Mouse (Mus musculus) A20 (cell line): ENCODE results near the gene Bcl7c.
A peak's percentile ranks its signal among the peaks of the same experiment; 100 is the strongest.
"Not testable (repeated sequence)": the region's sequence is repeated elsewhere in the genome, so short reads cannot be mapped to it uniquely, and the experiment has no call there.

Experiments
- DNase-seq: peaks from one replicate; pipeline ENCODE4 v3.0.0-alpha.2; 2011; ENCODE audit warnings: low read depth, low spot score

Gene Bcl7c

DNA sequence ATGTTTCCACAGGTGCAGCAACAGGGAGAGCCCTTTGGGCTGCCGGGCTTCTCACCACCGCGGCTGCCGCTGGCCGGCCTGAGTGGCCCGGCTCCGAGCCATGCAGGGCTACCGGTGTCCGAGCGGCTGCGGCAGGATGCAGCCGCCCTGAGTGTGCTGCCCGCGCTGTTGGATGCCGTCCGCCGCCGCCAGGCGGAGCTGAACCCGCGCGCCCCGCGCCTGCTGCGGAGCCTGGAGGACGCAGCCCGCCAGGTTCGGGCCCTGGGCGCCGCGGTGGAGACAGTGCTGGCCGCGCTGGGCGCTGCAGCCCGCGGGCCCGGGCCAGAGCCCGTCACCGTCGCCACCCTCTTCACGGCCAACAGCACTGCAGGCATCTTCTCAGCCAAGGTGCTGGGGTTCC lies 8.3 kb upstream of the Bcl7c start:
- peak; percentile 41 for DNase-seq

DNA sequence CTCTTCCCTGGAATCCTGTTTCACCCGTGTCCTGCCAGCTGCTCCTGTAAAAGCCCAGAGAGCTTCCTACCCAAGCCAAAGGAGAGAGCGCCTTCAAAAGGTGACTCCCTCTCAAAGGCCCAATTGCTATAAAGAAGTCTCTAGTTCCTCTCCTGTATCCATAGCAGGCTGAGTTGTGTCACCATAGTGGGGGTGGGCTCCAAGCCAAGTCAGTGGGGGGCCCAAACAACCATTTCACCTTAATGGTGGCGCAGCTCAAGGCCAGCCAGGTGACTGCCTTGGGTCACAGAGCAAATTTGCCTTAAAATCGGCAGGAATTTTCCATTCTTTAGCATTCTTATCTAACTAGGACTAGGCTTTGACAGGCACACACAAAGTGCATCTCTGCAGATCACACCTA lies 6.1 kb upstream of the Bcl7c start:
- DNase-seq = no peak

DNA sequence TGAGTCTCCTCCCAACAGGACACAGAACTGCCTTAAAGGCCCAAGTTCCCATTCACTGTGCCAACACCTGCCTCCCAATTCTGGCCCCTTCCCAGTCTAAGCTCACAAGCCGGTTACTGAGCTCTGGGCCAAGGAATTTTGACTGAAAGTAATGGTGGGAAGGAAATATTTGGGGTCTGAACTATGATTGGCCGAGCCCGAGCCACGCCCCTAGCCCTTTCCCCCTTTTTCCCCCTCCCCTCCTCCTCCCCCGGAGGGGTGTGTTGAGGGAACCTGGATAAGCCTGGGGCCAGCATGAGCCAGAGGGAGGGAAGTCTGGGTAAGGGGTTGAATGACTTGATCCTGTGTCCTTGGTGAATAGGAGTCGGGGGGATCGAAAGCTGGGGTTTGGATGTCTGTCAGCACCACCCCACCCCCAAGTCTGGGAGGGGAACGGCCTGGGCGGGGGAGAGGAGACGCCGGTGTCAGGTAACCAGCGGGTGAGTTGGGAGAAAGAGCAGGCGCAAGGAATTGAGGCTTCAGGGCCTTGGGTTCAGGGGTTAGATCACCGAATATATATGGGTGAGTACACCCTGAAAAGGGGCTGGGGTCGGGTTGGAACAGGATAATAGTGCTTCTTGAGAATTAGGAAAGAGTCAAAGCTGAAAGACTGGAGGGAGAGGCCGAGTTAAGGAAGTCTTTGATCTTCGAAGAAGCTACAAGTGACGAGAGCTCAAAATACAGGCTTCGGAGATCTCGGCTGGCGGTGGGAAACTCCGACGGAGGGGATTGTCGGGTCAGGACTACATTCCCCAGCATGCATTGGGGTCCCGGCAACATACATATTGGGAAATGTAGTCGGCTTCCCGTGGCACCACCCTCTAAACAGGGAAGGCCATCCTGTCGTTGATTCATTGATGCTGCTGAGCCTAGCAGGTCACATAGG lies 4.0 kb upstream of the Bcl7c start, which contains the start of gene Ctf1:
Gene Ctf1 (plus strand): TSS at position 276 of the 925 bp plus-strand sequence.
- DNase-seq = no peak

DNA sequence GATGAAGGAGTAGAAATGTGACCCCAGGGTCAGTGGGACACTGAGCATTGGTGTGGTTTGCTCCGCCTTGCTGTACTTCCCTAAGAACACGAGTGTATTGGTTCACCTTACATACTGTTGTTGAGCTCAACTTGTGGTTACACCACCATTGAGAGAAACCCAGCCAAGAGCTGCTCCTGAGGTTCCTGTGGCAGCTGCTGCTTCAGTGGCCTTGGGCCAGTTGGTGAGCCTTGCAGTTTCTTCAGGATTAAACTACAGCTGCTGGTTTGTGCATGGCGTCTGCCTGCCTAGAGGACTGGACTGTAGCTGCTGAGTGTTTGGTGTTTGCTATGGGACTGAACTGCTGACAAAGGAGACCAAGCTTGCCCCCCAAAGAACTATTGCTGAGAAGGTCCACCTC lies 2.7 kb upstream of the Bcl7c start:
- no peak for DNase-seq

DNA sequence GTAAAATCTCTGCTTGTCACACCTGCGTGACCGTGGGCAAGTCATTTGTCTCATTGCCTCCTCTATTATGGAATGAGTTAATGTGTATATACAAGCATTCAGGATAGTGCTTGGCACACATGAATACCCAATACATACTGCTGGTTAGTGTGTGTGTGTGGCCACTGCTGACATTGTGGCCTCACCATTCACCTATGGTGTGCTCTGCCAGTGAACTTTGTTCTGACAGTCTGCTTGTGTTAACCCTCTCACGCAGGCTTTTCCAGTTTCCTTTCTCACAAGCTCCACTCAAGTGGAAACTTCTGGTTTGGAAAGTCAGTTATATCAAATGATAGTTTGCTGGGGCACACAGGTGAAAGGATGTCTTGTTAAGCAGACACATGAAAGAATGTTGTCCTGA lies 2.3 kb upstream of the Bcl7c start:
- no peak for DNase-seq

DNA sequence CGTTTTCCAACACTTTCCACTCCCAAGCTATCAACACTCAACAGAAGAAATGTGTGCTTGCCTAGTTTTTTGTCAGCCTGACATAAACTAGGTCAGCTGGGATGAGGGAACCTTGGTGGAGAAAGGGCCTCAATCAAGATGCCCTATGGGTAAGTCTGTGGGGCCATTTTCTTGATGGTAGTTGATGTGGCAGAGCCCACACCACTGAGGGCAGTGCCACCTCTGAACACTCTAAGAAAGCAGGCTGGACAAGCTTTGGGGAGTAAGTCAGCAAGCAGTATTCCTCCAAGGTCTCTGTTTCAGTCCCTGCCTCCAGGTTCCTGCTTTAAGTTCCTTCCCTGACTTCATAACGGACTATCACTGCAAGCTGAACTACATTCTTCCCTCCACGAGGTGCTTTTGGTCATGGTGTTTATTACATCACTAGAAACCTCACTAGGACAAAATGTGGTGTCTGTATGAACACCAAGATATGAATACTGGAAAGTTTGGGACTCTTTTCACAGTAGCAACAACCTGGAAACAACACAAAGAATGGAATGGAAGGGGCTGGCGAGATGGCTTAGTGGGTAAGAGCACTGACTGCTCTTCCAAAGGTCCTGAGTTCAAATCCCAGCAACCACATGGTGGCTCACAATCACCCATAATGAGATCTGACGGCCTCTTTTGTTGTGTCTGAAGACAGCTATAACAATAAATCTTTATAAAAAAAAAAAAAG lies 687 bp upstream of the Bcl7c start:
- no peak for DNase-seq

DNA sequence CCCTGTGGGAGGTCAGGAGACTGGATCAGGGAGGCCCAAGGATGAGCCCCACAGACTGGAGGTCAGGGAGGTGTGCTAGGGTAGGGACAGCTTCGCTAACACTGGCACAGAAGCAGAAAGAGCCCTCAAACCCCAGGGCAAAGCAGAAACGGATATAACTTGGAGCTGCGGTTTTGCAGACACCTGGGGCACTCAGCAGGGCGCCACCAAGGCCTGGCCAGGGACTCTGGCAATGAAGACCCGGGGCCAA lies 851 bp downstream of the Bcl7c start:
- no peak for DNase-seq

DNA sequence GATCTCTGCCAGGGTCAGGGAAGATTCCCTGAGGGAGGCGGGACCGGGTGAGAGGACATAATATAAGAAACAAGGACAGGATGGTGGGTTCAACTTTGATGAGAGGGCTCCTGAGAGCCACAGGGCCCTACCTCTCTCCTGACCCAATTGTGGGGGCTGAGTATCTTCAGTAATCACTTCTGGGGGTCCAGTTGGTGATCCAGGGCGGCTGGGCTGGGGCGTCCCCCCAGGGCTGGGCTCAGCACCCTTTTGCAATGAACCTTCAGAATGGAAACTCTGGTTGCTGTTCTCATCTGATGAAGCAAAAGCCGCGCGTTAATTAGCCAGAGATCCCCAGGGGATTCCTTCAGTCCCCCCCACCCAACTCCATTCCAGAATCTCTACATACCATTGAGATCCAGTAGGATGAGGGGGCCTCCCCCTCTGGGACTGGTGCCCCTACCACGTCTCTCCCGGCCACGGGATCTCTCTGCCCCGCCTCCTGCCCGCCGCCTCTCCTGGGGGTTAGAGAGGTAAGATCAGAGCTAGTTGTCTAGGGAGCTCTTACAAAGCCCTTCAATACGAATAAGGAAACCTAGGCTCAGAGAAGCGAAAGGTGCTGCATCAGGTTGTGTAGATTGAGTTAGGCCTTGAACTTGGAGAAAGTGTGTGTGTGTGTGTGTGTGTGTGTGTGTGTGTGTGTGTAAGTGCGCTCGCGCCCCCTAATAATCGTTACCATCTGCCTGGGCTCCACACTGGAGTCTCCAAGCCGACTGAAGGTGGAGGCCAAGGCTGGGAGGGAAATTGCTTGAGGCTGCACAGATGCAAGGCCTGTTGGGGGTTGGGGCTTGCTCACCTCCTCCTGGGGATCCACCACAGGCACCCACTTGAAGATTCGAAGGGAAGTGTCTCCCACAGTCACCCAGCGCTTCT lies 1.4 kb downstream of the Bcl7c start:
- no peak for DNase-seq

DNA sequence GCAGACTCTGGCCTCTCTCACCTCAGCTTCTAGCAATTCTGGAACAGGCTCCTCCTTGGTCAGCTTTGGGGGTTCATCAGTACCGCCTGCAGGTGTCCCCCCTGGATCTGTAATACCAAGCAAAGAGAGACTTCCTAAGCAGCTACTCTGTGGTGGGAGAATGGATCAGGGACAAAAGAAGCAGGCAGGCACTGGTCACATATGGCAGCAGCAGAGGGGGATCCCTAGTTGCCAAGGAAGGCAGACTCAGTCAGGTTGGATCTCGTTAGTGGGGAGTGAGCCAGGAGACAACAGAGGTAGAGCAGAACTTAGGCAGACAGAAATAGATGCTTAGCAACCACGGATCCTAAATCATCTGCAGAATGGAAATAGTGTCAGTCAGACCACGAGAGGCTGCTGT lies 3.0 kb downstream of the Bcl7c start:
- no peak for DNase-seq

DNA sequence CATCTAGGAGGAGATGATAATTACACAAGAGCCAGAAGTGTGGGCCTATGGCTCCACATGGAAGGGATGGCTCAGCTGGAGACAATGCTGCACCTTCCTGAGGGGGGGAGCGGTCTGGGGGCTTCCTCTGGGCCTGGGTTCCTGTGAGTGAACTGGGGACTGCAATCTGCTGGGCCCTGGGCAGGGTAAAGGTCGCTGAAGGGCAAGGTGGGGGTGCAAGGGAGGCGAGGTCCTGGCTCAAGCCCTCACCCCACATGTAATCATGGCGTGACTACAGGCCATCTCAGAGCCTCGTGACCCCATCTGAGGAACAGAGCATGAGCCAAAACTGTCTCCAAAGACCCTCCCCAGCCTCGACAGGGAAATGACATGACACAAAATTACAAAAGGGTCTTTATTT lies 4.1 kb downstream of the Bcl7c start:
- DNase-seq = no peak

DNA sequence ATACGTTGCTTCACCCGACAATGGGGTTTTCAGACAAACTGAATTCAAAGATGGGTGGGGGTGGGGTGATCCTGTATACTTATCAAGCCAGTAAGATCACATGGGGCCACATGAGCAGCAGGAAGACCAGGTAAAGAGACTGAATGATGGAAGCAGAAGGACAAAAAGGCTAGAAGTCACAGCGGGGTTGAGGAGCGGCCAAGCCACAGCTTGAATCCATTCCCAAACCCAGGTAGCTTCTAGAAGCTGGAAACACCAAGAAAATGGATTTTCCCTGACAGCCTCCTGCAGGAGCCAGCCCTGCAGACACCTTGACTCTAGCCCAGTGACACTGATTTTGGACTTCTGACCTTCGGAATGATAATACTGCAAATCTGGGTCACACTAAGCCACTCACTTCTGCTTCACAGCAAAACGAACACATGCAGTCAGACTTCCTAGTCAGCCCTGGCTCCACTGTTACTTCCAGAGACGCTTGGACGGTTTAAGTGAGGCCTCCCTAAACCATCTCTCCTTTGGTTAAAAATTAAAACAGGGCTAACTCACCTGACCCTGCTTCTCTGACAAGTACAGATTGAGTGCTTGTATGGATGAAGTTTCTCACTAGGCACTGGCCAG lies 5.1 kb downstream of the Bcl7c start:
- no peak for DNase-seq

DNA sequence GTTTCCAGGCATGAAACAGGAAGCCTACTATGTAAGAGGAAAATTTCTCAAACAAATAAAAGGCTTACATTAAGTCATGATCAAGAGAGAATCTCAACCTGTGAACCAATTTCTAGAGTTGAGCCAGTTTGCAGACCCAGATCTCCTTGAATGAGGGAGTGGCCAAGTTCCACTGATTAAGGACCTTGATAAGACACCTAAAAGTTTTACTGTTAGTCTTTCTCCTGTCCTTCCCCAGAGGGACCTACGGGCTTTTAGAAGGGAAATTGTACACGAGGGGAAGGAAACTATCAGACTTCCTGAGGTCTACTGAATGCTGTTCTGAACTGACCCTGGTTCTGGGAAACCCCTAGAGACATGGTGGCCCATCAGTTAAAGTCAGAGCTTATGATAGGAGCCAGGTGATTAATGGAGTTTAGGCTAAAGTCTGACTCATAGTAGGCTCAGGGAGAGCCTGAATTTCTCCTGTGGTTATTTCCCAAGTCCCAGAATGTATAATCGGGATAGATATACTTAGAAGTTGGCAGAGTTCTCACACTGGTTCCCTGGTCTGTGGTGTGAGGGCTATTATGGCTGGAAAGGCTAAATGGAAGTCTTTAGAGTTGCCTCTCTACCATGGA lies 7.9 kb downstream of the Bcl7c start:
- DNase-seq = no peak

DNA sequence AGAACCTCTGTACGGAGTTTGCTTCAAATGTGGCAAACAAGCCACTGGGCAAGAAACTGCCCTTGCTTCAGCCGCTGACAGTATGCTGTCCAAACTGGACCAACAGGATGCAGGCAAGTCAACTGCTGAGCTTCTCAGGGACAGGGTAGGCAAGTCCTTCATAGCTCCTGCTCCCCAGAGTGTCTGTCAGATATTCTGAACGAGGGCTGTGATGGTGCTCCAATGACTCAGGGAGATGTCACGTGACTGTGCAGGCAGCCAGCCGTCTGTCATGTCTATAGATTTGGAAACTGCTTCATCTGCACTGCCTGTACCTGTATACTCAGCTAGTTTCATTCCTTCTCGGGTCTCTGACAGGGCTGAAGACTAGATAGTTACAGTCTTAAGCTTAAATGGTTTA lies 9.7 kb downstream of the Bcl7c start:
- no peak for DNase-seq

DNA sequence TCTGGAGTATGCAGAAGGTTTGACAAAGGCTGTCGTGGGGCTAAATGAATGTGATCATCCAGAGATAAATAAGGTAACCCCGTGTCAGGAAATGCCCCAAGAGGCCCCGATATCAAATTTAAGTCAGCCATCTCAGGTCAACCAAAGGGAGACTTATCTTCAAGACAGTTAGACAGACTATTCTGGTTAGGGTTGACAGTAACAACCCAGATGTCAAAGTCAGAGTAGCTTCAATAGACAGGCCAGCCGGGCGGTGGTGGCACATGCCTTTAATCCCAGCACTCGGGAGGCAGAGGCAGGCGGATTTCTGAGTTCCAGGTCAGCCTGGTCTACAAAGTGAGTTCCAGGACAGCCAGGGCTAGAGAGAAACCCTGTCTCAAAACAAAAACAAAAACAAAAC lies 15.0 kb downstream of the Bcl7c start:
- not testable (repeated sequence) for DNase-seq

DNA sequence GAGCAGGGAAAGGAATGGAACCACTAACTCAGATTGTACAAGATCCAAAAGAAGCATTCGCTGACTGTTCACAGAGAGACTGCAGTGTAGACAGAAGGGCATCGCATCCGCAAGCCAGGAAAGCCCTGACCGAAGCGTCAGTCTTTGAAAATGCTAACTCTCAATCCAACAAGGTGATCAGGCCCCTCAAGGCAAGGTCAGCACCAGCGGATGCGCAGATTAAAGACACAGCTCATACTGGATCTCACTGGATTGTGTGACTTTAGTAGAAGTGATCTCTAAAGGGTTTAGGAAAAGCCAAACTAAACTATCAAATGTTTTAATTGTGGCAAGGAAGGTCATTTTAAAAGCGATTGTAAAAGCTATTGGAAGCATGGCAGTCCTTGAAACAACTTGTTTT lies 15.4 kb downstream of the Bcl7c start:
- DNase-seq = no peak

DNA sequence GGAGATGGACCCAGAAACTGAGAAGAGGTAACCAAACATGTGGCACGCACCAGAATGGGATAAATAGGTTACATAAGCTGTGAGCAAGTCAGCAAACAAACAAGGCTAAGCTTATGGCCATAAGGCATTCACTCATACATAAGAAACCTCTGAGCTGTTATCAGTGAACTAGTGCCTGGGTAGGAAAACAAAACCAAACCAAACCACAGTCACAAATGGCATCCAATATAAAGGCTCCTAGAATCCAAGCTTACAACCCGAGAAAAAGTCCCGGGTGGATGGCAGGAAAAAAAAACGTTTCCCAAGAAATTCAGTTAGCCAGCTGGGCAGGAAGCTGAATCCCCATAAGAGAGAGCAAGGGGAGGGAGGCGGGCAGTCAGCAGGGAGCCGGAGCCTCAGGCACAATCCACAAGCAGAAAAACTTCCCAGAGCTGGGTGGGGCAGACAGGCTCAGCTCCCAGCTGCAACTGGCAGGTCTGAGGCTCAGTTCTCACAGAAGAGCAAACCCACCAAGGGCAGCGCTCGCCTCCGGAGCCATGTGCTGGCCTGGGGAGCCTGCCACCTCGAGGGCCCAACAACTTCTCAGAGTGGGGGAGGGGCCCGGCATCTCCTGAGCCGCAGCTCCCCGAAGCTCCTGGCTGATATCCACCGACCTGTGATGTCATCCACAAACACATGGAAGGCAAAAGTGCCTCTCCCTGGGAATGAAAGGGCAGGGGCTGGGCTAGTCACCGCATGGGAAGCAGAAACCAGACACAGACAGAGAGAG lies 17.3 kb downstream of the Bcl7c start:
- DNase-seq = no peak

DNA sequence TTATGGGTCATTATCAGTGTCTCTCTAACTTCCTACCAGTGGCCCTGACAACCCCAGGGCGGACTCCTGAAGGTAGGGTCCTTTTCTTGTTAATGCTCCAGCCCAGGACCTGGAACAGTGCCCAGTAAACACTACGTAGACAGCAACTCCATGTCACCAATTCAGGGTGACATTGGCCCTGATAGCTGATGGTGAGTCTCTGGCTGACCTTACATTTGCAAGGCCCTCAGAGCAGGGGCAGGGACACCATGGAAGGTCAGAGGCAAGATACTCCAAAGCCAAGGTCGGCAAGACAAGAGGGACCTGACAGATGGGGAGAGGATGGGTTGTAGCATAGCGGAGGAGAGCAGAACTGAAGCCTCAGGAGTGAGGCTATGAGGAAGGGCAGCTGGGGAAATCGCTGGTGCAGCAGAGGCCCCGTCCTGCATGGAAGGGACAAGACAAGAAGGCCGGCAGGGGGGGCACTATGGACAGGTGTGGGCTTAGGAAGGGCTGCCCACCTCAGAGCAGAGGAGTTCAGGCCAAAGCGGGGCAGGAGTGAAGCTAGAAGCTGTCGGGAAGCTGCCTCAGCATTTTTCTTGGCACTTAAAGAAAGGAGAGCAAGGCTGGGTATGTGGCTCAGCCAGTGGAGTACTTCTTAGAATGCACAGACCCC lies 19.0 kb downstream of the Bcl7c start:
- DNase-seq = no peak

DNA sequence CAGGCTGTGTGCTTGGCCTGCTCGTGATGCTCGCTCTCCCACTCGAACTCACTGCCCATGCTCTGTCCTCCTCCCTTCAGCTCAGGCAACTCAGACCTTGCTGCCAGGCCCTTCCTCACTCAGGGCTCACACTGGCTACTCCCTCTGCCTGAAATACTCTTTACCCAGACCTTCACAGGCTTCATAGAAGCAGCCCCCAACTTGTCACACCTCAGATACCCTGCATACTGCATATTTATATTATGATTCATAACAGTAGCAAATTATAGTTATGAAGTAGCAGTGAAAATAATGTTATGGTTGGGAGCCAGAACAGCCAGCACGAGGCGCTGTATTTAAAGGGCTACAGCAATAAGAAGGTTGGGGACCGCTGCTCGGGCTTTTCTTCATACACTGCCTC lies 19.8 kb downstream of the Bcl7c start:
- no peak for DNase-seq

DNA sequence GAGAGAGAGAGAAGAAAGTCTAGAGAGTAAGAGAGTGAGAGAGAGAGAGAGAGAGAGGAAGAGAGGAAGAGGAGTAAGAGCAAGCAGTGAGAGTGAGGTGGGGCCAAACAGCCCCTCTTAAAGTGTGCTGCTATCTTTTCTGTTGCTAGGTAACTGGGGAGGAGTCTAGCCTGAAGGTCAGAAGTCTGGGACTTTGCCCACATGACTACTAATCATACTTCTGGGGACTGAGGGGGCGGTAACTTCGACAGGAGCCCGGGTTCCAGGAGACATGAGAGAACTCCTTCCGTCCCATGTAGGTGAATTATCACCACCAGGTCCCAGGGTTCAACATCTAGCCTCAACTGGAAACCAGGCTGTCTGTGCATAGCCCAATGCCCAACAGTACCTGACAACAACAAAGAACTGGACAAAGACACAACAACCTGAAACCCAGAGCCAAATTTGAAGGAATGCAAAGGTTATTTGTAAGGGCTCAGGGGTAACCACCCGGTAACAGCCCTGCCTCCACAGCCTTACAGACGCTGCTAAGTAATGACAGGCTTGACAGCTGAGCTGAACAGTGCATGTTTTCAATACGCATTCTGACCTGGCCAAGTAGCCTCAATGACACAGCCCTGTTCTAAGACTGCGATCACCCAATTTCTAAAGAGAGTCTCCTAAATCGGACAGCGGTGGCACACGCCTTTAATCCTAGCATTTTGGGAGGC lies 21.8 kb downstream of the Bcl7c start:
- DNase-seq = no peak
